Mouse (Mus musculus): ENCODE results near the gene Slc6a6. TPM values are rescaled to one million over a fixed set of nuclear protein-coding genes. Genes with fewer than 3 reads are reported as not detected.

Gene Slc6a6
- total RNA-seq, 2 experiments from 2014 or later: 67.0 to 91.9 TPM

- TF ChIP-seq CTCF (IDR thresholded peaks at IDR 0.05): no peak
- H3K4me3 ChIP-seq: no peak overlapping the region
- intact Hi-C loops (cut with DNase I): no loop called here
- peak overlapping the region; percentile 91 for H3K27ac ChIP-seq
- DNase-seq: no peak
Measured at GRCm38 (mm10) chr6:91720588-91721214, 36.8 kb downstream of the Slc6a6 start.

DNA sequence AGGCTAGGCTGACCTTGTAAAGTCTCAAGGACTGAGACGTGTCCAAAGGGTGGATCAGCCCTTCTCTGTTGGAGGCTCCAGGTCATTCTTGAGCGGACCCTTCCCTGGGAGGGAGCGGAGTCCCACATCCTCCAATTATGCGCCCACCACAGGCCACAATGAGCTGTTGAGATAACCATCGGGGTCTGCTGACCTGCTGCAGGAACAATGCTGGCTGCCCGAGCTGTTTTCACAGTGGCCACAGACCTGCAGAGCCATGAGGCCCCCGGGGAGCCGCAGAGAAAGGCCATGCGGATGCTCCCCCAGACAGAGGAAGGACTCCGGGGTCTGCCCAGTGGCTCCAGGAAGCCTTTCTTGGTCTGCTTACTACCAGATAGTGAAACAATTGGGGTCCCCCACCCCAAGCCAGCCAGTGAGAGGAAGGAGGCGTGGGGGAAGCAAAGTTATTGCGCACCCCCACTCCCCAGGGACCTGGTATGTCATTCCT lies 37.4 kb downstream of the Slc6a6 start:
- no peak for TF ChIP-seq CTCF (IDR thresholded peaks at IDR 0.05)
- no peak overlapping the region for H3K4me3 ChIP-seq
- peak; percentile 57 for DNase-seq
- H3K27ac ChIP-seq: peak overlapping the region; percentile 64
- intact Hi-C loops (cut with DNase I): no loop called here

GRCm38 (mm10) chr6:91727361-91727760 lies 43.5 kb downstream of the Slc6a6 start:
- Histone ChIP-seq H3K27ac (peak overlapping the region; percentile 86), H3K4me3 (no peak overlapping the region)
- TF ChIP-seq CTCF (IDR thresholded peaks at IDR 0.05): no peak
- peak; percentile 67 for DNase-seq
- intact Hi-C loops (cut with DNase I): no loop called here

- Histone ChIP-seq H3K27ac (peak overlapping the region; percentile 86), H3K4me3 (peak overlapping the region; percentile 35)
- intact Hi-C loops (cut with DNase I): no loop called here
- DNase-seq: peak; percentile 68
- TF ChIP-seq CTCF (IDR thresholded peaks at IDR 0.05): no peak
Measured at GRCm38 (mm10) chr6:91728939-91729619, 45.2 kb downstream of the Slc6a6 start.

- DNase-seq: peak; percentile 93
- Histone ChIP-seq H3K4me3 (peak overlapping the region; percentile 35), H3K27ac (peak overlapping the region; percentile 86)
- intact Hi-C loops (cut with DNase I): no loop called here
- no peak for TF ChIP-seq CTCF (IDR thresholded peaks at IDR 0.05)
Measured at GRCm38 (mm10) chr6:91729677-91730127, 45.8 kb downstream of the Slc6a6 start.

DNA sequence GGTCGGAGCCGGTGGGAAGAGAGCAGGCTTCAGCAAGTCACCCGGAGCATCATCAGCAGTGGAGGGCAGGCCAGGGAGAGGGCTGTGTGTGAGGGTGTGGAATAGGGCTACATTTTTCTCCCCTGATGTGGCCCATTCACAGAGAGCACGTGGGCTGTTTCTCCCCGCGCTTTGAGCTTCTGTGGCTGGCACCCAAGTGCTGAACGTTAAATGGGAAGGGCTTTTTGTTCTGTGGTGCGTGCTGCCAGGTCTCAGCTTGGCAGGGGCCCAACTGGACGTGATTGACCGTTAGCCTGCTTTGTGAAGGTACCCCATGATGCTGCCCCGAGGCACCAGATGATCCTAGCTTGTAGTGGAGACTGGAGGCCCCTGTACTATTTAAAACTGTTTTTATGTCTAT lies 48.3 kb downstream of the Slc6a6 start:
- intact Hi-C loops (cut with DNase I): no loop called here
- TF ChIP-seq CTCF (IDR thresholded peaks at IDR 0.05): no peak
- DNase-seq: no peak
- H3K27ac ChIP-seq: peak overlapping the region; percentile 28
- H3K4me3 ChIP-seq: no peak overlapping the region

DNA sequence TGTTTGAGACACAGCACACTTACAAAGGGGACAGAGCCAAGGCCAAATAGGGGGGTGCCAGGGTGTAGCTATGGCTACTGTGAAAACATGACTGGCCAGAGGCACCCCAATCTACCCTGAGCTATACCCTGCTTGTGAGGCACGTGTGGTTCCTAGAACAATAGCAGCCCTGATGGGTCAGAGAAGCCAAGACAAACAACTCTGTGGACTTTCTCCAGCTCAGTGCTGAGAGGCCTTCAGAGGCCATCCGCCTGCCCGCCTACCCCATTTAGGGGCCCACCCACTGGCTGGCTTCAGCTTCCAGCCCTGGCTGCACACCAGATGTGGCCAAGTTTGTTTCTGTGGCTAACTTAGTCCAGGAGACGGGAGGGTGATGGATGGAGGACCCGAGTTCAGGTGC lies 52.6 kb downstream of the Slc6a6 start:
- peak overlapping the region; percentile 57 for H3K27ac ChIP-seq
- DNase-seq: peak; percentile 73
- no peak overlapping the region for H3K4me3 ChIP-seq
- intact Hi-C loops (cut with DNase I): no loop called here
- no peak for TF ChIP-seq CTCF (IDR thresholded peaks at IDR 0.05)

DNA sequence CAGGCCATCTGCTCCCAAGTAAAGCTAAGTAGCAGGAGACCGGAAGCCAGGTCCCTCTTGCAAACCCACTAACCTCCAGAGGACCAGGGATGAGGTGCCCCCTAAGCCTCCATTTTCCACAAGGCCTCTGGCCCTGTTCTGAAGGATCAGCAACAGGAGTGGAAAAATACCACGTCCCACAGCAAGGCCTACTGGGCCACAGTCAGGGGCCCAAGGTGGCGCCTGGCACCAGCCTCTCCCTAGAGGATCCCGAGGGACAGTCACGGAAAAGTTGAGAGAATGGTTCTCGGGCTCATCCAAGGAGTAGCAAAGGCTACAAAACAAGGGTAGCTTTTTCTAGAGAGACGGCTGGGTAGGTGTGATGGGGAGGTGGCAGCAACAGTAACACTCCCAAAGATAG lies 53.6 kb downstream of the Slc6a6 start:
- Histone ChIP-seq H3K27ac (peak overlapping the region; percentile 57), H3K4me3 (no peak overlapping the region)
- DNase-seq: no peak
- intact Hi-C loops (cut with DNase I): no loop called here
- no peak for TF ChIP-seq CTCF (IDR thresholded peaks at IDR 0.05)

- TF ChIP-seq CTCF (IDR thresholded peaks at IDR 0.05): no peak
- no peak for DNase-seq
- Histone ChIP-seq H3K27ac (peak overlapping the region; percentile 57), H3K4me3 (no peak overlapping the region)
- intact Hi-C loops (cut with DNase I): loop anchor here (2.0 kb wide), 1 partner anchor 53 kb away; the partner anchor contains the start of gene Slc6a6
Measured at GRCm38 (mm10) chr6:91738058-91738457, 54.2 kb downstream of the Slc6a6 start.

DNA sequence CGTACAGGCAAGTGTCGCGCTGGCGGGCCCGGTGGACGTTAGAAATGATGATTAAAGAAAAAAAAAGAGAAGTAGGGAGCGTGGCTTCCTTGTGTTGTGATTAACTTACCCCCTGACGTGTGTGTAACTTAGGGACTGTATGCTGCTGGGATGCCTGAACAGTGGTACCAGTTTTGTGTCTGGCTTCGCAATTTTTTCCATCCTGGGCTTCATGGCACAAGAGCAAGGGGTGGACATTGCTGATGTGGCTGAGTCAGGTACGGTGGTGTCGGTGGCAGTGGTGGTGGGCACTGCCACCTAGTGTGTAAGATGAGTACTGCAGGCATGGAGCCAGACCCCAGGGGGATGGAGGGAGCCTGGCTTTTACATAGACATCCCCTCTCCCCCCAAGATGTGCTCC lies 57.2 kb downstream of the Slc6a6 start:
- TF ChIP-seq CTCF (IDR thresholded peaks at IDR 0.05): no peak; the same call in 1 of the 2 replicates
- intact Hi-C loops (cut with DNase I): loop anchor here (1.0 kb wide), 2 partner anchors 165 to 214 kb away; no protein-coding TSS in a partner anchor
- H3K4me3 ChIP-seq: no peak overlapping the region
- H3K27ac ChIP-seq: peak overlapping the region; percentile 77
- DNase-seq: peak; percentile 80

DNA sequence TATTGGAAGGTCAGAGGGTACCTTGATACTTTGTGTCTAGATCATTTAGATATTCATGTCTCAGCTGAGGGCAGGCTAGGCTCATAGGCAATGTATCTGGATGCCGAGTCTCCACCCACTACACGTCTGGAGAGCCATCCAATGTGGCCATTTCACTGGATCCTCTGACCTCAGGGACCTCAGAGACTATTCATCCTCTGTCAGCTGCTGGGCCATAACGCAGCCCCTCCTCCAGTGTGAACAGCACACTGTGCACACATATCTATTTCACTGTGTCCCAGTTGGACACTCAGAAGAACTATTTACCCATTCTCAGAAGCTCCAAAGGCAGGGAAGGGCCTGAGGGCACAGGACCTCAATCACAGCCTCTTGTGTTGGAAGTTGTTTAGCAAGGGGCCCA lies 58.6 kb downstream of the Slc6a6 start:
- DNase-seq: peak; percentile 56
- Histone ChIP-seq H3K27ac (peak overlapping the region; percentile 77), H3K4me3 (no peak overlapping the region)
- no peak for TF ChIP-seq CTCF (IDR thresholded peaks at IDR 0.05)
- intact Hi-C loops (cut with DNase I): no loop called here

DNA sequence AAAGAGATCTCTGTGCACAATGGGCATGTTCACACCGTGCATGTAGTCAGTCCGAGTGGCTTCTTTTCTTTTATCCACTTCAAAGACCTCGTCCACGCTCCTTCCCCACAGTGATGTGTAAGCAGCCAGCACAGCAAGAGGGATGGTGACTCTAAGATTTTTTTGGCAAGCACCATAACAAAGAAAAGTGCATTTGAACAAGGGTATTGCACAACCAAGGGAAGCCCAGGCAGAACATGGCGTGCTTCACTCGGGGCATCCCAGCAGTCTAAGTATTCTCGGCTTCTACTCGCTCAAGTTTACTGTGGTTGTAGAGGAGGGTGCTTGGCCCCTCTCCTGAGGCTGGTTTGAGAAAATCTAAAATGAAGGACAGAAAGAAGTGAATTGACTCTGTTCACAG lies 59.1 kb downstream of the Slc6a6 start:
- Histone ChIP-seq H3K27ac (peak overlapping the region; percentile 77), H3K4me3 (no peak overlapping the region)
- intact Hi-C loops (cut with DNase I): no loop called here
- TF ChIP-seq CTCF (IDR thresholded peaks at IDR 0.05): no peak
- DNase-seq: no peak

- no peak overlapping the region for H3K4me3 ChIP-seq
- TF ChIP-seq CTCF (IDR thresholded peaks at IDR 0.05): no peak
- intact Hi-C loops (cut with DNase I): no loop called here
Measured at GRCm38 (mm10) chr6:91743886-91744285, 60.0 kb downstream of the Slc6a6 start.

More at GRCm38 (mm10) chr6:91743886-91744285, 60.0 kb downstream of the Slc6a6 start:
- H3K27ac ChIP-seq: peak overlapping the region; percentile 20; the same call in 1 of the 2 replicates
- peak; percentile 20 for DNase-seq
